Mouse (Mus musculus): ENCODE results near the gene Fzr1.

The Fzr1 gene

DNA sequence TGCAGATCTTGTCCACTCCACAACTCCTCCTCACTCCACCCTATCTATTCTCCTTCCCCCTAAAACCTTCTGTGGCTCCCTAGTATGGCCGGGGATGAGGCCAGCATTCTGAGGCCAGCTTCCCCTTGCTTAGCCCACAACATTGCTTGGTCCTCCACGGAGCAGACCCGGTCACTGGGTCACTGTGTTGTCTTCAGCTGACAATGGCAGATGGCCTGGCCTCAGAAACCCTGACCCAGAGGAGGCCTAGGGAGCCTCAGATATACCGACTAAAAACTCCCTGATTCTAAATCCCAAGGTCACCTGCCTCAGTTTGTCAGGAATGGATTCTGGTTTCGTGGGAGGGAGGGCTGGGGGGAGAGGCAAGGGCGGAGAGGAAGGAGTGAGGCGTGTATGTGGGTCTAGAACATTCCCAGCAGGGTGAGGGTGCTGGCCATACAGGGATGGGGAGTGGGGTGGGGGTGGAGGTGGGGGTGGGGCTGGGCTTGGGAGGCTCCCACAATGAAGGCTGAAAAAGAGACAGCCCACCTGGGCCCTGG lies 24.0 kb upstream of the Fzr1 start:
- no peak for DNase-seq (ENCODE audit: low read depth)

GRCm38 (mm10) chr10:81401521-81402226 lies 23.4 kb upstream of the Fzr1 start:
- peak; percentile 69 for DNase-seq (ENCODE audit: low read depth)

- DNase-seq (ENCODE audit: low read depth): no peak
Measured at GRCm38 (mm10) chr10:81401205-81401520, 22.8 kb upstream of the Fzr1 start.

- no peak for DNase-seq (ENCODE audit: low read depth)
Measured at GRCm38 (mm10) chr10:81400371-81401204, 22.3 kb upstream of the Fzr1 start.

GRCm38 (mm10) chr10:81399798-81400308 lies 21.5 kb upstream of the Fzr1 start:
- DNase-seq (ENCODE audit: low read depth): no peak

DNA sequence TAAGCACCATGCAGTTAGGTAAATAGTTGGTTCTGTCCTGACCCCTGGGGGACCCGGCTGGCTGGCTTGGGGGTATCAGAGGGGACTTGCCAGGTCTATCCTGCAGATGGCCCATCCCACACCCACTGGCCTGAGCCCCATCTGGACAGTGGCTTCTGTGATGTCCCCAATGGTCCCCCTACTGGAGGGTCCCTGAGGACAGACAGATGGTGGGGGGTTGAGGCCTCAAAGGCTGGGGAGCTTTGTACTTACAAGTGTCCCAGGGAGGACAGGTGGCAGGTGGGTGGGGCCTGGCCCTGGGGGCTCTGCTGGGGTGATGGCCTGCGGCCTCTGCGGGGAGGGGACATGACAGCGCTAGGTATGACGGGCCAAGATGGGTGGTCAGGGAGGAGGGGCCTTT lies 21.0 kb upstream of the Fzr1 start:
- DNase-seq (ENCODE audit: low read depth): no peak

DNA sequence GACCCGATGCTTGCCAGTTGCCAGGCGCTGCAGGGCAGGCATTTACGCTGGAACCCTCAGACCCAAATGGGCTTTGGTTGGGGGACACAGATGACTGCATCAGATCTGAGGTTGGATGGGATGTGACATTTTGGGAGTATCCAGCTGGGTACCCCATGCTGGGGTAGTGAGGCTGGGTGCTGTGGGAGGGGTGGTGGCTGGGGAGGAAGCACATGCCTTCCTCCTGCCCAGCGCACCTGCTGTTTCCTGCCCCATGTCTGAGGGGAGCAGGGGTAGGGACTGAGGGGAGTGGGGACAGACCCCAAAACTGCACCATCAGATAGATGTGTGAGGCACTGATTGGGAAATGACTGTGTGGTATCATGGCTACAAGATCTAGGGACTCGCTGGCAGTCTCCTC lies 18.4 kb upstream of the Fzr1 start:
- no peak for DNase-seq (ENCODE audit: low read depth)

DNA sequence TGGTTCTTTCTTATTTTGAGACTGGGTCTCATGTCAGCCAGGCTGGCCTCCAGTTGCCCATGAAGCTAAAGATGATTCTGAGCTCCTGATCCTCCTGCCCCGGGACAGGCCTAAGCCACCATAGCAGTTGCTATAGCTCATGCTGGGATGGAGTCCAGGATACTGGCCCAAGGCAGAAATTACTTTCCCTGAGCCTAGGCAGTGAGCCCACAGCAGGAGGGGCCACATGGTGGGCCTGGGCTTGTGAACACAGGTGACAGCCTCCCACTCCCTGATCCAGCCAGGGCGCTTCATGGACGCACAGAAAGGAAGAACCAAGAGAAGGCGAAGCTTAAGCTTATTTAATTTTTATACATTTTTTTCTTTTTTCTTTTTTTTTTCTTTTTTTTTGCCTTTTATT lies 17.5 kb upstream of the Fzr1 start:
- no peak for DNase-seq (ENCODE audit: low read depth)

- no peak for DNase-seq (ENCODE audit: low read depth)
Measured at GRCm38 (mm10) chr10:81395127-81395526, 16.8 kb upstream of the Fzr1 start.

GRCm38 (mm10) chr10:81393456-81394063 lies 15.2 kb upstream of the Fzr1 start:
- no peak for DNase-seq (ENCODE audit: low read depth)

GRCm38 (mm10) chr10:81392781-81393185 lies 14.5 kb upstream of the Fzr1 start, which contains the start of gene Smim24:
Gene Smim24 (plus strand): TSS chr10:81393051.
- DNase-seq (ENCODE audit: low read depth): no peak

DNA sequence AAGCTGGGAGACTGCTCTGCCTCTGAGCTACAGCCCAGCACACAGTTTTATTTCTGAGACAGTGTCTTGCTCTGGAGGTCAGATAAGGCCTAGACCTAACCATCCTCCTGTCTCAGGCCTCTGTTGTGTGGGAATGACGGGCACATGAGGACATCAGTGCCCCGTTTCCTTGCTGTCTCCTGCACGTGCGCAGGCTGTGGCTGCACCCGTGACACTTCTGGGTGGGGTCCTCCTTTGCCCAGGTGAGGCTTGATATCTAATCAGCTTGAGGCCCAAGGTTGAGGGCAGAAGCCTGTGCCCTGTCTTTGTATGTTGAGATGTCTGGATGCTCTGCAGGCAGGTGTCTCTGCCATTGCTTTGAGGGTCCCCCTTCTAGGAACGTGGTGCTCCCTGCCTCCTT lies 14.0 kb upstream of the Fzr1 start:
- DNase-seq (ENCODE audit: low read depth): no peak

DNA sequence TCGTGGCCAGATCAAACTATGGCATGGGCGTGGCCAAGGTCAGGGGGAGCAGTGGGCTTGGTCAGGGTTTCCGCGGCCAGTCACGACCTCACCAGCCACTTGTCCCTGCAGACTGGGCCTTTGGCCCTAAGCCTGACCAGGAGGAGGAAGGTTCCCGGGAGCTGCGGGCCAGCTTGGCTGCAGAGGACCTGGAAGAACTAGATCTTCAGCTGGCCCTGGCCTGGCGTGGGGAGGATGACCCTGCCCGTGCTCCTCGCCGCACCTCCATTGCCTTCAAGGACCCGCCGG lies 12.3 kb upstream of the Fzr1 start:
- no peak for DNase-seq (ENCODE audit: low read depth)

- DNase-seq (ENCODE audit: low read depth): no peak
Measured at GRCm38 (mm10) chr10:81389801-81390677, 11.7 kb upstream of the Fzr1 start.

GRCm38 (mm10) chr10:81389373-81389772 lies 11.1 kb upstream of the Fzr1 start:
- no peak for DNase-seq (ENCODE audit: low read depth)

GRCm38 (mm10) chr10:81388505-81389055 lies 10.3 kb upstream of the Fzr1 start, which contains the start of gene Gm48552:
Gene Gm48552 (plus strand): TSS chr10:81389005.
- no peak for DNase-seq (ENCODE audit: low read depth)

DNA sequence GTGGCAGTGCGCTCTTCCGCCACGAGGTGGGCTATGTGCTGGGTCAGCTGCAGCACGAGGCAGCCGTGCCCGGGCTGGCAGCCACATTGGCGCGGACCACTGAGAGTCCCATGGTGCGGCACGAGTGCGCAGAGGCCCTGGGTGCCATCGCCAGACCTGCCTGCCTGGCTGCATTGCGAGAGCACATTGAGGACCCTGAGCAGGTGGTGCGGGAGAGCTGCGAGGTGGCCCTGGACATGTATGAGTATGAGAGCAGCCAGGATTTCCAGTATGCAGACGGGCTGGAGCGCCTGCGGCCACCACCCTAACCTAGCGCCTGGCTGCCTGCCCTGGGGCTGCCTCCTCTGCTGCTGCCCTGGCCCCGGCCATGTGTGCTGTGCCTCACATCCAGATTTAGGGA lies 9.4 kb upstream of the Fzr1 start:
- DNase-seq (ENCODE audit: low read depth): no peak

DNA sequence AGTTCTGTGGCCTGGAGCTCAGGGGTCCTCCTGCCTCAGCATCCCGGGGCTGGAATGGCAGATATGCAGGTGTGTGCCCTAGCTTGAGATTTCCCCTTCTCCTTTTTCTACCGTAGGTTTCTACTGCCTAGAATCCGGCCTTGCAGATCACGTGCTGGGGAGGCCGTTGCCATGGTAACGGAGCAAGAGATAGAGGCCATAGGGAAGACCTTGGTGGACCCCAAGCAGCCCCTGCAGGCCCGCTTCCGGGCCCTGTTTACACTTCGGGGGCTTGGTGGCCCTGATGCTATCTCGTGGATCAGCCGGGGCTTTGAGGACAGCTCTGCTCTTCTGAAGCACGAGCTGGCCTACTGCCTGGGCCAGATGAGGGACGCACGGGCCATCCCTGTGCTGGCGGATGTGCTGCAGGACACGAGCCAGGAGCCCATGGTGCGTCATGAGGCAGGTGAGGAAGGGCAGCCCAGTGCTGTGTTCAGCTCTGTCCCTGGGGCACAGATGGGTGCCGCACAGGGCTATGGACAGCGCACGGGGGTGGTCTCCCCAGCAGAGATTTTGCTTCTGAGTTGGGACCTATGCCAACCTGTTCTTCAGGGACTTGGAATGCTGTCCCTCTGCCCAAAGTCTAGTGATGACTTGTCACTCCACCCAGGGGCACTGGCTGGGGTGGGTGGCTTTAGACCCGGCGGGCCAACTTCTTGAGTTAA lies 7.4 kb upstream of the Fzr1 start:
- DNase-seq (ENCODE audit: low read depth): no peak

- no peak for DNase-seq (ENCODE audit: low read depth)
Measured at GRCm38 (mm10) chr10:81384605-81384982, 6.3 kb upstream of the Fzr1 start.

DNA sequence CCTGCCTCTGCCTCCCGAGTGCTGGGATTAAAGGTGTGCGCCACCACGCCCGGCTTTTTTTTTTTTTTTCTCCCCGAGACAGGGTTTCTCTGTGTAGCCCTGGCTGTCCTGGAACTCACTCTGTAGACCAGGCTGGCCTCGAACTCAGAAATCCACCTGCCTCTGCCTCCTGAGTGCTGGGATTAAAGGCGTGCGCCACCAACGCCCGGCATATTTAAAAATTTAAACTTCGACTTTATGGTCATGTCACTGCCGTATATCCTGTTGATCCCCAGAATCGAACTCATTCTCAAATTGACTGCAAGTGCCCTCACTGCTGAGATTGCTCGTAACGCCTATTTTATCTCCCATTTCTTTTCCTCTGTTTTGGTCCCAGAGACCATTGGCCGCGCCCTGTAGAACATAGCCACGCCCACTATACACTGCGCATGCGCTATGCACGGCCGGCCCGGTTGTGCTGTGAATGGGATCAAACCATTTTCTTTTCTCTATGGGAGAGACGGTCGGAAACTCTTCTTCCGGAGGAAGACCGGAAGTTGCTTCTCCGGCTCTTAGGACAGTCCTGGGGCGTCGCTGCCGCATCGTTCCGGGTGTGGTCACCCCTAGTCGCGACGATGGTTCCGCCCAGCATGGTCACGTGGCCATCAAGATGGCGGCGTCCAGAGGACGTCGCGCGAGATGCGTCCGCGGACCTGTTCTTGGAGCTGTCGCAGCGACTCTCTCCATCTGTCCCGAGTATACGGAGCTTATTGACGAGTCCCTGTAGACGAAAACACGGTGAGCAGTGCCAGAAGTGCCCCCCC lies 5.7 kb upstream of the Fzr1 start, which contains the start of the genes Dohh and Gm48551:
TSS of gene Dohh (plus strand) at position 627 of the 803 bp plus-strand sequence.
TSS of gene Gm48551 (plus strand) at position 665 of the 803 bp plus-strand sequence.
- peak; percentile 98 for DNase-seq (ENCODE audit: low read depth)
